Mouse (Mus musculus) bone marrow macrophage, adult 2 months (primary cell): ENCODE measurements around the gene Inka2. TPM values are rescaled to one million over a fixed set of nuclear protein-coding genes. Genes with fewer than 3 reads are reported as not detected.

Experiments used
- H3K27ac ChIP-seq: 2 replicates; pipeline ENCODE4 v1.5.1; 2012; ENCODE audit warnings: low read depth, low read length; ENCODE audit not compliant: insufficient read depth
- H3K4me1 ChIP-seq: 2 replicates; pipeline ENCODE4 v1.6.1; 2012; ENCODE audit warnings: low read length; ENCODE audit not compliant: control insufficient read depth, insufficient read depth
- H3K4me3 ChIP-seq: 2 replicates; pipeline ENCODE4 v1.5.1; 2012; ENCODE audit warnings: mild to moderate bottlenecking, low read length, moderate library complexity; ENCODE audit not compliant: insufficient read depth
- CTCF ChIP-seq: IDR thresholded peaks from 2 replicates; pipeline ENCODE4 v1.5.1; 2012; ENCODE audit warnings: low read depth, mild to moderate bottlenecking, low read length, moderate library complexity
- POLR2A ChIP-seq: IDR thresholded peaks from 2 replicates; pipeline ENCODE4 v1.6.1; 2012; ENCODE audit warnings: mild to moderate bottlenecking, low read depth, low read length, borderline replicate concordance
- polyA plus RNA-seq: library from polyadenylated mRNA; stranded (reverse); fragments of >200 nt; gene quantifications from 2 replicates; pipeline ENCODE4 v1.2.4, GENCODE M21; 2012; ENCODE audit not compliant: missing spikeins, insufficient read depth, insufficient read length

Inka2 gene
- polyA plus RNA-seq, 1 experiment: 0.95 TPM

DNA sequence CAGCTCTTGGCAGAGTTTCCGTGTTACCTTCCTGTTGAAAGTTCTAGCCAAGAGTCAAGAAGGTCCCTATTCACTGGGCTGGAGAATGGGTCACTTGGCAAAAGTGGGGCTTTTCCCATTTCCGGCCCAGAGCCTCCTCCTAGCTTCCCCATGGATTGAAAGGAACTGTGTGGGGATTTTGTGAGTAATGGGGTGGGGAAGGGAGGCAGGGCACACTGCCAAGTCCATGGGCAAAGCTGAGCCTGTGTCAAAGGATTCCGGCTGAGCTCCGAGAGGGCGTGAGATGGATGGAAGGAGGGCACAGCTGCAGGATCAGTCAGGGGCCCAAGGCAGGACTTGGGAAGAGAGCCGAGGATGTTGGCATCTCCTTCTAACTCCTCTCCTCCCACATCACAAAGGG lies 5.8 kb downstream of the Inka2 start:
- Histone ChIP-seq H3K27ac (no peak overlapping the region), H3K4me3 (no peak overlapping the region), H3K4me1 (peaks cover 23% of the 10 kb centered on the region)
- TF ChIP-seq POLR2A (no peak), CTCF (no peak)

- TF ChIP-seq POLR2A (no peak), CTCF (no peak)
- peaks cover 21% of the 10 kb centered on the region for H3K4me1 ChIP-seq
- no peak overlapping the region for H3K4me3 ChIP-seq
- H3K27ac ChIP-seq: no peak overlapping the region
Observed at GRCm38 (mm10) chr3:105711741-105712140, 7.3 kb downstream of the Inka2 start.

- no peak overlapping the region for H3K4me3 ChIP-seq
- TF ChIP-seq CTCF: no peak
- no peak for TF ChIP-seq POLR2A
- H3K4me1 ChIP-seq: peaks cover 17% of the 10 kb centered on the region
- no peak overlapping the region for H3K27ac ChIP-seq
Observed at GRCm38 (mm10) chr3:105712827-105713226, 8.4 kb downstream of the Inka2 start.

GRCm38 (mm10) chr3:105714091-105714819 lies 9.9 kb downstream of the Inka2 start:
- H3K27ac ChIP-seq: no peak overlapping the region
- peaks cover 14% of the 10 kb centered on the region for H3K4me1 ChIP-seq
- no peak overlapping the region for H3K4me3 ChIP-seq
- no peak for TF ChIP-seq CTCF
- no peak for TF ChIP-seq POLR2A

- no peak overlapping the region for H3K27ac ChIP-seq
- no peak overlapping the region for H3K4me3 ChIP-seq
- H3K4me1 ChIP-seq: peaks cover 9% of the 10 kb centered on the region
- TF ChIP-seq CTCF: no peak
Observed at GRCm38 (mm10) chr3:105714820-105715167, 10.4 kb downstream of the Inka2 start.

- Histone ChIP-seq H3K4me1 (0 out of 2 replicates have a peak, but pooled peaks cover 2% of the 10 kb centered on the region), H3K27ac (no peak overlapping the region), H3K4me3 (no peak overlapping the region)
- TF ChIP-seq CTCF (no peak), POLR2A (no peak)
Observed at GRCm38 (mm10) chr3:105716353-105717000, 12.1 kb downstream of the Inka2 start.

GRCm38 (mm10) chr3:105717856-105718555 lies 13.6 kb downstream of the Inka2 start:
- H3K27ac ChIP-seq: no peak overlapping the region
- peaks cover 12% of the 10 kb centered on the region for H3K4me1 ChIP-seq
- TF ChIP-seq CTCF: no peak
- no peak for TF ChIP-seq POLR2A
- no peak overlapping the region for H3K4me3 ChIP-seq

GRCm38 (mm10) chr3:105718746-105719145 lies 14.3 kb downstream of the Inka2 start:
- TF ChIP-seq POLR2A: no peak
- TF ChIP-seq CTCF: no peak
- Histone ChIP-seq H3K4me3 (no peak overlapping the region), H3K27ac (no peak overlapping the region), H3K4me1 (peaks cover 12% of the 10 kb centered on the region)

DNA sequence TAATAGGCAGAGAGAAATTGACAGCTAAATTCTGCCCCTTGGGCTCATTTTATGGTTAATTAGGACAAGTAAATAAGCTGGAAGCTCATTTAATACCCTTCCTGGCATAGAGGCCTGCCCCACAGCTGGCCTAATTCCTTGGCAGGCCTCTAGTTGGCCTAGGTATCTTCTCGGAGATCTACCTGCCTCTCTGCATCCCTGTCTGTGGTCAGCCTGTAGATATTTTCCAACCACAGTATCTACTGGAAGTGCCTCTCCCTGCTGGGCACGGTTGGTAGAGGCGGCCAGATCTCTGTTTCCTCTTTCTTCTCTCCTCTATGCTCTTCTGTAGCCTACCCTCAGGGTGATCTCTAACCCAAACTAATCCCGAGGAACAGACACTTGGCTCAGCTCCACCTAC lies 15.6 kb downstream of the Inka2 start:
- no peak overlapping the region for H3K27ac ChIP-seq
- H3K4me1 ChIP-seq: peaks cover 12% of the 10 kb centered on the region
- TF ChIP-seq POLR2A: no peak
- no peak for TF ChIP-seq CTCF
- no peak overlapping the region for H3K4me3 ChIP-seq

GRCm38 (mm10) chr3:105720514-105720913 lies 16.1 kb downstream of the Inka2 start:
- Histone ChIP-seq H3K4me1 (peaks cover 12% of the 10 kb centered on the region), H3K27ac (no peak overlapping the region), H3K4me3 (no peak overlapping the region)
- TF ChIP-seq CTCF: no peak
- TF ChIP-seq POLR2A: no peak

DNA sequence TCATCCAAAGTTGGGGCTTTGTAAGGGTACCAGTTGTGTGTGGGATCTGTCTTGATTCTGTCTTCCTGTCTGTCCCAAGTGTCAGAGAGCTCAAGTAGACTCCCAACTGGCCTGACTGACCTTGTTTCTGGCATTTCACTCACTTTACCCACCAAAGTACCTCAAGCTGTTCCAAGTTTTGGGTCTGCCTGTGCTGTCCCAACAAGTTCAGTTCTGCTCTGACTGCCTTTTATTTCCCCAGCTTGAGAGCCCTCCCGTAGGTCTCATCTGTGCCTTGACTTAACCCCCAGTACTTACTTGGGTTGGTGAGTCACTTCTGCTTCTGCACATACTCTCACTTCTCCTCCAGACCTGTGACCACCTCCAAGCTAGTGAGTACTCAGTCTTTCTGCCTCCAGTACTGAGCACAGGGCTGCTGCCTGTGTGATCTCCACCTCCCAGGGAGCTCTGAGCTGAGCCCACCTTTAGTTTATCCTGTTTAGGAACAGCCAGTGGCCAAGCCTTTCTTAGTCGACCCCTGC lies 17.3 kb downstream of the Inka2 start:
- H3K4me3 ChIP-seq: no peak overlapping the region
- H3K4me1 ChIP-seq: peaks cover 12% of the 10 kb centered on the region
- H3K27ac ChIP-seq: no peak overlapping the region
- TF ChIP-seq CTCF (no peak), POLR2A (no peak)
